Mouse (Mus musculus) adrenal gland (tissue): Measurements from ENCODE around the gene Mta3.

ENCODE experiments used
- intact Hi-C: fragments of 180-260 bp; cut with DNase I; formaldehyde crosslinking; loops from one replicate; pipeline ENCODE4 v1.15.1; 2025
- long read RNA-seq, 2 experiments: library from polyadenylated mRNA; unstranded; transcript quantifications; one replicate each; pipeline ENCODE4 v2.0.0; 2020; ENCODE audit warnings: borderline replicate concordance in 1 of 2; ENCODE audit not compliant: insufficient replicate concordance in 1 of 2

Gene Mta3
- long read RNA-seq, experiment 1, transcript Mta3-203 (14 exons, 1,723 nt): major isoform, 10 of 25 reads
- long read RNA-seq, experiment 1, transcript Mta3-202 (14 exons, 1,728 nt): minor isoform, 7 of 25 reads
- long read RNA-seq, experiment 1, partial matches to known transcripts: 0 of 25 reads
- long read RNA-seq, experiment 1, other reads (novel, unspliced or antisense): 8 of 25 reads
- long read RNA-seq, experiment 2, transcript Mta3-202 (14 exons, 1,728 nt): minor isoform, 7 of 38 reads
- long read RNA-seq, experiment 2, transcript Mta3-203 (14 exons, 1,723 nt): major isoform, 18 of 38 reads
- long read RNA-seq, experiment 2, partial matches to known transcripts: 4 of 38 reads
- long read RNA-seq, experiment 2, other reads (novel, unspliced or antisense): 9 of 38 reads

GRCm38 (mm10) chr17:83706116-83706593 lies at the start of gene Mta3:
Mta3 (plus strand) TSS chr17:83706163.
- intact Hi-C loops: no loop called here

- intact Hi-C loops: no loop called here
These were observed 48.6 kb upstream of the Mta3 start for GRCm38 (mm10) chr17:83657375-83657774.

- intact Hi-C loops: no loop called here
These were observed 47.0 kb upstream of the Mta3 start for GRCm38 (mm10) chr17:83658943-83659342.

- intact Hi-C loops: no loop called here
These were observed 41.2 kb upstream of the Mta3 start for GRCm38 (mm10) chr17:83664761-83665160.

GRCm38 (mm10) chr17:83666597-83667287 lies 39.2 kb upstream of the Mta3 start:
- intact Hi-C loops: no loop called here

- intact Hi-C loops: no loop called here
These were observed 37.9 kb upstream of the Mta3 start for GRCm38 (mm10) chr17:83667934-83668690.

GRCm38 (mm10) chr17:83672685-83673084 lies 33.3 kb upstream of the Mta3 start:
- intact Hi-C loops: no loop called here

GRCm38 (mm10) chr17:83677370-83677769 lies 28.6 kb upstream of the Mta3 start:
- intact Hi-C loops: no loop called here

GRCm38 (mm10) chr17:83681977-83682376 lies 24.0 kb upstream of the Mta3 start:
- intact Hi-C loops: no loop called here

- intact Hi-C loops: no loop called here
These were observed 21.5 kb upstream of the Mta3 start for GRCm38 (mm10) chr17:83684475-83684874.

GRCm38 (mm10) chr17:83690418-83690817 lies 15.5 kb upstream of the Mta3 start:
- intact Hi-C loops: no loop called here

- intact Hi-C loops: no loop called here
These were observed 14.6 kb upstream of the Mta3 start for GRCm38 (mm10) chr17:83691379-83691778.

- intact Hi-C loops: no loop called here
These were observed 12.0 kb upstream of the Mta3 start for GRCm38 (mm10) chr17:83693941-83694340.

- intact Hi-C loops: no loop called here
These were observed 10.2 kb upstream of the Mta3 start for GRCm38 (mm10) chr17:83695785-83696184.

- intact Hi-C loops: no loop called here
These were observed 6.8 kb upstream of the Mta3 start for GRCm38 (mm10) chr17:83699062-83699724.

GRCm38 (mm10) chr17:83700125-83700524 lies 5.8 kb upstream of the Mta3 start:
- intact Hi-C loops: no loop called here

GRCm38 (mm10) chr17:83704469-83704868 lies 1.5 kb upstream of the Mta3 start:
- intact Hi-C loops: no loop called here

- intact Hi-C loops: no loop called here
These were observed 429 bp upstream of the Mta3 start for GRCm38 (mm10) chr17:83705352-83706115.

- intact Hi-C loops: no loop called here
These were observed 697 bp downstream of the Mta3 start for GRCm38 (mm10) chr17:83706594-83707126.

- intact Hi-C loops: no loop called here
These were observed 1.4 kb downstream of the Mta3 start for GRCm38 (mm10) chr17:83707372-83707771.
